Mouse (Mus musculus) thymus, postnatal 36 days (tissue): ENCODE results near the gene Nfib.

Experiments used
- DNase-seq, 2 experiments: peaks; one replicate each; pipeline ENCODE4 v3.0.0; 2022; ENCODE audit warnings: mixed read lengths in 2 of 2

Nfib gene

DNA sequence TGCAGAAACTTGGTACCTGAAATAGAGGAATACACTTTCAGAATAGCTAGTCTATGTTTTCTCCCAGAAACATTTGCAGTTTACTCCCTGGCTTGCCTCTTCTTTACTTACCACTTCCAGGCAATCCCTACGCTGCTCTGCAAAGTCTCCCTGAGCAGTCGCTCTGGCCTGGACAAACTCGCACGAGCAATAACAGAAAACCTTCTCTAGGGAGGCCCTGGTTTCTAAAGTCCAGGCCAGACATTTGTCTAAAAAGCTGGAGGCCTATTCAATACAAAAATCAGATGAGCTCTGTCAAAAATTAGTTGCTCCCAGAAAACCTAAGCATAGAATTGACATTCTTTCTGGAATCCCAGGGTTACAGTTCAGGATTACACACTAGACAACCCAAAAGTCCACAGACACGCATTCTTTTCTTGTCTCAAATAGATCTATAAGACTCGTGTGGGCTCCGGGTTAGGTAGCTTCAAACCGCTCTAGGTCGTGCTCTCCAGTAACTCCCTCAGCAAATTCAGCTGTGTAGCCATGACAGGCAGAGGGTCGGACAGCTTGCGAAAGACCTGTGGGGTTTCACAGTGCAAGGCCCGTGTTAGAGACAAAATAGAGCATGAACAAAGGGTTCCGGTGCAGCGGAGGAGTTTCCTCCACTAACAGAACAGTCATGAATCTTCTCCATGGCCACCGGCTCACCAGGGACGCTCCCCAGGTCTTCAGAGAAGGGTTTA lies 118.2 kb downstream of the Nfib start:
- DNase-seq: no peak

- DNase-seq: no peak
Measured at GRCm38 (mm10) chr4:82586637-82587036, 118.9 kb downstream of the Nfib start.

GRCm38 (mm10) chr4:82585536-82585935 lies 120.0 kb downstream of the Nfib start:
- DNase-seq: no peak

- DNase-seq: no peak
Measured at GRCm38 (mm10) chr4:82585056-82585455, 120.5 kb downstream of the Nfib start.

- DNase-seq: no peak
Measured at GRCm38 (mm10) chr4:82584548-82584947, 121.0 kb downstream of the Nfib start.

DNA sequence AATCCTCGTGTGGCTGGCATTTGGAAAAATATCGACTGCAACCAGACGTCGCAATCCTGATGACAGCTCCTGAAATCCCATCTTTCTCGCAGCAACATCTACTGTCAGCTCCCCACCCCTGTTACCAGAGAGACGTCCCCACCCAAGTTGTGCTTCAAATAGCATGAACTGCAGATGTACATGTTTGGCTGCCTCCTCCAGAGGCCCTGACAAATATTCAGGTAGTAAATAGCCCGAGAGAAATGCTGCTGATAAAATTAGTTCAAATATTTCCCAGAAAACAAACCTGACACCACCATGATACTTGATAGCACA lies 132.3 kb downstream of the Nfib start:
- DNase-seq: no peak

DNA sequence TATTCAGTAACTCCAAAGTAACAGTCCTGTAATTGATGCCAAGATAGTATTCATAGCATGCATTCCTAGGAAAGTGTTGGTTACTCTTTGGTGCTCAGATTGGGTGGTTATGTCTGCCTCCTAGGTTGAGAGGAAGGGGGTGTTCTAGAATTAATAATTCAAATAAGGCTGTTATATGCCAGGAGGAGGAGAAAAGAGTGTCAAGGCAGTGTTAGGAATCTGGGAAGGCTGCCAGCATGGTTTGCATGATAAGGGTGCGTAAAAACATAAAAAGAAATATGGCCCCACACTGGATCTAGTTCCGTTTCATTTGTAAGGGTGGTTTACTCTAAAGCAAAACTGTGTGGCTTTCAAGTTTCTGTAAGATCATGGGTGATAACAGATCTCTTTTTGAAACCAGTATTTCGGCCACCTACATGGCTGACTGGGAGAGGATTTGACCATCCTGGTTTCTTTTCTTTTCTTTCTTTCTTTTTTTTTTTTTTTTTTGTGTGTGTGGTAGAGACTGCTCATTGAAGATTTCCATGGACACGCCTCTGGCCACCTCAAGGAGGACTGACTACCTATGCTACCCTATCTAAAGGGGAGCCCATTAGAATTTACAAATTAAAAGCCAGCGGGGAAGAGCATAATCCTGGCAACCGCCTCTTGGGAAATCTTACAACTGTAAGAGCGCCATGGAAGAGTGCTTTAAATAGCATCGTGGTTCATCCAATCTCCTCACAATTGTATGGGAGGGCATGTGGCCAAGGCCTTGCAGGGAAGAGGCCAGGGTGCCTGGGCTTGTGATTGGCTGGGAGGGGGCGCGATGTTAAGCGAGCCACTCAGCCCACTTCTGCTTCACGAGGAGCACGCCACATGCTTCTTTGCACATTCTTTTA lies 132.9 kb downstream of the Nfib start:
- DNase-seq: no peak

DNA sequence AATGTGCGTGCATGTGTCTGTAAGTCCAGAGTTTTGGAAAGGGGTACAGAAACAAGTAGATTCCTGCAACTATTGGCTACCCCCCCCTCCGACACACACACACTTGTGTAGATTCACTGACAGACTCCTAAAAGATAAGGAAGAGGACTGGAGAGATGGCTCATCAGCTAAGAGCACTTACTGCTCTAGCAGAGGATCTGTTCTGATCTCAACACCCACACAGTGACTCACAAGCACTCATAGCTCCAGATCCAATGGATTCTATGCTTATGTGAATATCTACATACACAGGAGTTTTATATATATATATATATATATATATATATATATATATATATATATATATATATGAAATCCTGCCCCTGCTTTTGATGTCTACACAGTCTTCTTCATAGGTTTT lies 146.7 kb downstream of the Nfib start:
- DNase-seq: no peak

DNA sequence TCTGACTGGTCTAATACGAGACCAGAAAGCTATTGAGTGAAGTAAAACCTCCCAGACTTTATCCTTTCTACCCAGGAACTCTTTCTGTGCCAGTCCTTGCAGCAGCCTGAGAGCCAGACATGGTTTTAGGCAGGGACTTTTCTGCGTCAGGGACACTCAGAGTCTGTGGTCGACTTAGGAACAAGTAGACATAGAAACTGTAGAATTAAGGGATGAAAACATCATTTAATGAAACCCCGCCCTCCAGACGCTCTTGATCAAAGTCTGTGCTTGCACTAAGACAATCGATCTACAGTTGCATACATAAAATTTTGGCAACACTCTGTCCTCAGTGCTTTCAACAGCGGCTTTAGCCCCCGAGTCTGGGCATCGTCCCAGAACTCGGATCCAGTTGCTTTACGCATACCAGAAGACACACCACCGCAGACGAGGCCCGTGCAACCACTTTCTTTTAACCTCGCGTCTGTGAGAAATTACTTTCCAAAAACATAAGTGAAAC lies 149.8 kb downstream of the Nfib start:
- DNase-seq: no peak

- no peak for DNase-seq
Measured at GRCm38 (mm10) chr4:82553658-82554057, 151.9 kb downstream of the Nfib start.

DNA sequence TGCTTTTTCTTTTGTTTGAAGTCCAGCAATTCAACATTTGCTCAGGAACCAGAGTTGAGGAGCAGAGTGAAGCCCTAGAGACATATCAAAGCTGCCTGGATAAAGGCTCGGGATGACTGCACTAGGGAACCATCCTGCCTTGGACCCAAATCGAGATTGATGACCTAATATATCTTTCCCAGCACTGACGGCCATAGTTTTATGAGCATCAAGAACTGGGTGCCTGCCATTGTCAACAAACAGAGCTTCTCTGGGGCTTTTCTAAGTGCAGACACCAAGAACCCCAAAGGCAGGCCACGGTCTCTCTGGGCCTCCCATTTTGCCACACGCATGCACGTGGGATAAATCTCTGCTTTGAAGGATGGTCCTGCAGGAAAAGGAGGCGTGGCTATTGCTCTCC lies 153.3 kb downstream of the Nfib start:
- DNase-seq: no peak

DNA sequence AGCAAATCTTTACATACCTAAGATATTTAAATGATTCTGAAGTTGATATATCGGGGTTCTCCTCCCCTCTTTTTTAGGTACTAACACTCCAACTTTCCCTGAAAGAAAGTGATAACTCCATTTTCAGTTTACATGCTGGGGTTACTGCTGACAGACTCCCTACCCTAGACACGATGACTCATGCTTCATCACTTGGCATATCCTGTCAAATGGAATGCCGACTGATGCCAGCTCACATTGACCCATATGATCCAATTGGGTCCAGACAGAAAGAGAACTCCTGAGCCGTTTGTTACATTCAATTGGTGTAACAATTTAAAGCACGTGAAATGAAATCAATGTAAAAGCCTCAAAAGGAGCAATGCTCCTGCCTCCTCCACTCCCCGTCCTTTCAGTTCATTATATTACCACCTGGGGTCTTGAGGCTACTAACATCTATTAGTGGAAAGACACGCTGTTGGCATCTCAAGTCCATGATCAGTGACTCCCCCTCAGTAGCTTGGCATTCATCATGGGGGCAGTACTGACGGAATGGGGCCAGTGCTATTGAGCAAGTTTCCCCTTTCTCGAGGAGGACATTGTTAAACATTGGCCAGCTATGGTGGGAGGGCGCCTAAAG lies 155.7 kb downstream of the Nfib start:
- DNase-seq: no peak

- no peak for DNase-seq
Measured at GRCm38 (mm10) chr4:82548247-82548646, 157.3 kb downstream of the Nfib start.

DNA sequence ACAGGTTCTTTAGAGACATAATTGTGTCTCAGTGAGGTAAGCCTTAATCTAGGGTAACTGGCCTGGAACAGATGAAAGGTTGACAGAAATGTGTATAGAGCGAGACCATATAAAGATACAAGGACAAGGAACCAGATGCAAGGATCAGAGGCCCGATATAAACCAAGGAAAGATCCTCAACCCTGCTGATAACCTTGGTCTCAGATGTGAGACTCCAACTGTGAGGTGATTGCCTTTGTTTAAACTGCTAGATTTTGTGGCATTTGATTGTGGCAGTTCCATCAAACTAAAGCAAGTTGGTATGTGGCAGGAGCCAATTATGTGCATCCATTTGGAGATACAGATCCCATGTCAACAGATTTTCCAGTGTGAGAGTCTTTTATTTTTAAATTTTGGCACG lies 161.6 kb downstream of the Nfib start:
- DNase-seq: no peak

- DNase-seq: no peak
Measured at GRCm38 (mm10) chr4:82543398-82543740, 162.2 kb downstream of the Nfib start.

- DNase-seq: no peak
Measured at GRCm38 (mm10) chr4:82542656-82543397, 162.7 kb downstream of the Nfib start.

GRCm38 (mm10) chr4:82541894-82542510 lies 163.5 kb downstream of the Nfib start:
- DNase-seq: no peak

DNA sequence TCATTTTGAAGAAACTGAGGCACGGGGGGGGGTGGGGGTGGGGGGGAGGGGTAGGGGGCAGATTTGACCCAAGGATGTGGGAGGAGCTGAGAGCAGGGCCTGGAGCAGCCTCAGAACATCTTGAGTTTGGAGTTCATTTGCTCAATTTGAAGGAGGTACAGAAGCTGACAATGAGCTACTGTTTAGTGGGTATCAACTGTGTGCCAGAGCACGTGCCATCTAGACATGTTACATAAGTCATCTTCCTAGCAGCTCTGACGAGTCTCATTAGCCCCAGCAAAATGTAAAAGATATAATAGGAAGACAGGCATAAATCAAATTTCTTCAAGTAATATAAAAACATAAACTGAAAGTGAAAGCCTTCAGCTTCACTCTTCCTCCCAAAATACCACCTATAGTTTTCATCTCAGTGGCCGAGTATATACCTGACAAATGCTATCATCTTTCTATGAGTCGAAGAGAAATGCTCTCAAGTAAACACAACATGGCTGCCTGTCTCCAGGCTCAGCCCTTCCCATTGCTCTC lies 165.0 kb downstream of the Nfib start:
- no peak for DNase-seq

DNA sequence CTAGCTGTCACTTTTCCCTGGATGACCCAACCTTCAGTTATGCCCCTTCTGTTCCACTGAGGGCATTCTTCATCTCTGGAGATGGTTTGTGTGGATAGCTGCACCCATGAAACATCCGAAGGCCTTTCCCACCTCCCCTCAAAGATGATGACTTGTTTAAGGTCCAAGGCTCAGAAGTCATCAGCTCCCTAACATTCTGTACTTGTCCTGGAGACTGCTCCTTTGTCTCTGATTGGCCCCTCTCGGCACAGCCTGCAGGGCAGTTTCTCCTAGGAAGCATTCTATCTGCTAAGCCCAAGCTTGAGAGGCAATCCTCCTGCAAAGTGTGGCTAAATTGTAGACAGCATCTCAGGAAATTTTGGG lies 165.5 kb downstream of the Nfib start:
- no peak for DNase-seq

DNA sequence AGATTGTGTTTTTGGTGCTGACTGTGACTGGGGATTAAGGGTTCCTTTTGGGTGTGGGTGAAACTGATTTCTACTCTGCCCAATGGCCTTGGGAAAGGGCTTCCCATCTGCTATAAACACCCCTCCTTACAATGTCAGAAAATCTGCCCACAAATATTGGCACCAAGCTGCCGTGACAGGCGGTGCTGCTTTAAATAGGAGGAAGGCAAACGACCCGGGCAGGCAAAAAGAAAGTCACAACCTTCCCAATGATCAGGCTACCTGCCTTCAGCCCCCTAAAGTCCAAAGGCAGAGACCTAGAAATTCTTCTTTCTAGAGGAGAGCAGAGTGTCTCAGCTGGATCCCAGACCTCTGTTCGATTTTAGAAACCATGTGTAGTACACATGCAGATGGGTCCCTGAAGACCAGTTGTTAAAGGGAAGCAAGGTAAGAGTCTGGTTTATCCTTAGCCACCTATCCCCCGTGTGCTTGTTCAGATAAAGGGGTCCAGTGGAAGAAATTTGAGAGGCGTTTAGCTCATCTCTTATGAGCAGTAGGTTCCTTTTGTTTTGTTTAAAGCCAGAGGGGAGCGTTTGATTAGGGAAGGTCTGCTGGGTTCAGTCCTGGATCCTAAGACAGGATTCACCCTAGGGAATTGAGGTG lies 166.0 kb downstream of the Nfib start:
- no peak for DNase-seq

DNA sequence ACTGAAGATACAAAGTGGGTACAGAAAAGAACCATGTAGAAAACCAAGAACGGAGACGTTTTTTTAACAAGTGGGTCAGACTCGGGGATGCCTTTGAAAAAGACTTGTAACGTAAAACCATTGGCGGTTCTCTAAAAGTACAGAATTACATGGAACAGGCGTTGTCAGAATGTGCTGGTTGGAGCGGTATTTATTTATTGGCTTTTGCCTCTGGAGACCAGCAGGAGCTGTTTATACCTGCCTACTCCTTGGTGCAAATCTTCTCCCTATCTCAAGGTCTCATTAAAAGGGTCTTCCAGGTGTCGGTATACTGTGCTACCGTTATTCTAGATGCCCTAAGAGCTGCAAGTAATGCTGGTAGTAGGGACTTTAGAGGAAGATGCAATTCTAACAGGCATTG lies 166.7 kb downstream of the Nfib start:
- DNase-seq: no peak
